Mouse (Mus musculus): ENCODE measurements at regions not wholly inside any gene's neighbourhood (a gene's known extent, or its start where the extent isn't known, plus 50 kb on each side); places are given as distances from the start of the nearest gene placed in this dataset.

DNA sequence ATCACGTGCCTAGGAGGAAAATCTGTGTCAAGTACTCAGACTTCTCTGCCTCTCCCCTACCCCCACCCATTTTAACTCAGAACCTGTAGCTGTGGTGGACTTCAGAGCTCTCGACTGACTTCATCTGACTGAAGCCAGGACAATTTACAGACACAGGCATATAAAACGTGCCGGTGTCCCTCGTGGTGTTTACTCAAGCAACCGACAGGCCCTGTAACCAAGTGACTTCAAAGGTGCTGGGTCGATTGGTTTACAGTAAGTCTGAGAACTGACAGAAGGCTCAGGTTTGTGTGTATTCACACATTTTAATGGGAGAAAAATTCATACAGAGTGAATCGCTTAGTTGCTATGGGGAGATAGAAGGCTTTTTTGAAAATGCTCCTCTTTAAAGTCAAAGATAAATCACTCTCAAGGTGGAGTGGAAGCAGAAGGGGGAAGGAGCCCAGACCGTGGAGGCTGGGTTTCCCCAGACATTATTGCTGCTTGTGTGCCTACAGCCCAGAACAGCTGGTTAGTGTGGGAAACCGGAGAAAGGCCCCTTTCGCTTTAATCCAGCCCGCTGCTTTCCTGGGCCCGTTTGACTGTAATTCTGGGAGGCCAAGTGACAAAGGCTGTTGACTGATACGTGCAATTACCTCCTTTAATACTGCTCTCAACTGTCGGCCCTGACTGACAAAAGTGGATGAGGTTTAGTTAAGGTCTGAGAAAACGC is 218.6 kb downstream of the Sox2 start:
- DNase-seq (ENCODE audit: low read depth, low spot score): no peak

DNA sequence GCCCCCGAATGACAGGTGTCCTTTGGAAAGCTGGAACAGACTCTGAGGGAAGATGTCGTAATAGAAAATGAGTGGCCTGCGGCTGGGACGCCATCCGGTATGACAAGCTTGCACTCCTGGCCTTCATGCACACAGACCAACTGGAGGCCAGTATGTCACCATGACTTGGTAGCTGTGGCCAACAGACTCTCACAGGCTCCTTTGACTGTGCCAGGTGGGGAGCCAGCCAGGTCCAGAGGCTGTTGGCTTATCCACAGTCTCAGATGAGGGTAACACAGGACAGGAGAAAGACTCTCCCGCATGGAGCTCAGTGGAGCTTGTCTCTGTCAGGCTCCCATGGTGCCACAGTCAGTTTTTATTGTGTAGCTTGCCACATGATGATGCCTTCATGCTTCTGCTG is 219.7 kb downstream of the Sox2 start:
- DNase-seq (ENCODE audit: low read depth, low spot score): no peak

DNA sequence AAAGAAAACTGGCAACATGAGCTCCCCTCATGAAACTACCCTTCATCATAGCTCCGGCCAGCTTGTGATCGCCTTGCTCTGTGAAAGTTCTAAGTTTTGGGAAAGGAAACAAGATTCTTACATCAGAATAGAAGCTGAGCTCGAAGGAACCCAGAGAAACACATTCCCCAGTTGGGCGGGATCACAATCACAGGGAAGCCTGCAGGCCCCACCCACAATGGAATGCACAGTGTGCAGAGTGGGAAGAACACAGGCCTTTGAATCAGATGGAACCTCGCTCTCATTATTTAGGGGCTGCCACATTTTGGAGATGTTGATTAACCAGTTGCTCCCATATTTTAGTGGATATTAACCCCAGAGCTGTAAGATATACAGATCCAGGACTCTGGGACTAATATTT is 234.9 kb downstream of the Sox2 start:
- no peak for DNase-seq (ENCODE audit: low read depth, low spot score)

DNA sequence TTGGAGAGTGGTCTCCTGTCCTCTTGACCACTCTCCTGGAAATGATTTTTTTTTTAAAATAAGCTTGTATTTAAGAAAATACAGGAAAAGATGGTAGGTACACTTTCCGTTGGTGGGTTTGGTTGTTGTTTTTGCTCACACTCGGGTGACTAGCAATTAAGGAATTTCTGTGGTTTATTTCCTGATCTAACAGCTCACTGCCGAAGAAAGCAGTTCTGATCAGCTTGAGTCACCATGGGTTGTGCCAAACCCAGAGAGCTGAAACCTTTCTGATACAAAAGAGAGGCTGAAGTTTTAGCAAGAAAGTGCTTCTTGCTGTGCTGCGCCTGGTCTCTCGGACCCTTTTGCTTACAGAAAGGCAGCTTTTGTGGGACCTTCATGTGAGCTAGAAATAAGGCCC is 243.2 kb downstream of the Sox2 start:
- DNase-seq (ENCODE audit: low read depth, low spot score): no peak

DNA sequence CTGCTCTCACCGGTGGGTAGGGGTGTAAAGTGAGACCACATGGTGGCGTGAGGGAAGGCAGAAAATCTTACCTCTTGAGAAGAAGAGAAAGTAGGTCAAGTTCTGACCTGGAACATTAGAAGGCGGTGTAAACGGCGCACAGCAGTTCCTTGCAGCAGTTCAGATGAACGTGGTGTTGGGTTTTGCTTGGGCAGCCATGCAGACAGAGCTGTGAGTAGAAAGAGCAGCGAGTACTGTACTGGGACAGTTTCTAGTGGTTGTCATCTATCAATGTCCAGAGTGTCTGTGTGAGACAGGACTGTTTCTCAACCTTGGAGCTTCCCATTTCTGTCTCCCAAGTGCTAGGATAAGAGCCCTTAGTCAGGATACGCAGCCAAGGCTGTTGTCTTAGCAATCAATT is 252.9 kb downstream of the Sox2 start:
- no peak for DNase-seq (ENCODE audit: low read depth, low spot score)

DNA sequence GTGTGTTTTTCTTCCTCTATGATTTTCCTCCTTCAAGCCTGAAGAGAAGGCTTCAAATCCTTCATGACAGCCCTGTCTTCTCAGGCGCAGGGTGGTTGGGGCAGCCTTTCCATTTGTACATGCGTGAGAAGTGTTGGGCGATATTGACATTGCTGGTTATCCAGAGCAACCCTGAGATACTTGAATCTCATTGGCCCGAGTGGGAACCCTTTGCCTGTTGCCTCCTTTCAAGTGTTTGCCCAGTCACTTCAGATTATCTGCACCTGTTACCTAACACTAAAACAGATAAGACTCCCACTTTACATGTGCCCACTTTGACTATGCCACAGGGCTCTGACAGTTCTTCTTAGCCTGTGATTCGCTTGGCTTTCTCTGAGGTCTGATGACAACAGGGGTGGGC is 258.3 kb downstream of the Sox2 start:
- no peak for DNase-seq (ENCODE audit: low read depth, low spot score)

DNA sequence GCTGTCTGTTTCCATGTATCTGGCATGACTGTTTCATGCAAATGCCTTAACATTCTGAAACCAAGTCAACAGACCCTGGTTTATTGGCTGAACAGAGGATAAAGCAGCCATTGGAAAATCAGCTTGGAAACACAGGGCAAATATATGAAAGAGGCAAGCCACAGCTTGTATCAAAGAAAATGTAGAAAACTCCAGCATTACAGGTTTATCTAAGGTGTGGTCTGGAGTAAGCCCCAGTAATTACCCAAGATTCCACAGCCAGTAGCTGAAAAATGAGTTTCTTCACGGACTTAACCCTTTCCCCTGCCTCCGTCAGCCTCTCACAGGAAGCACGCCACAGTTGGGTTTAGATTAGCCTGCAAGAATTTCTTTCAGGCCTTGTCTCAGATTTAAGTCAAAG is 259.1 kb downstream of the Sox2 start:
- no peak for DNase-seq (ENCODE audit: low read depth, low spot score)

DNA sequence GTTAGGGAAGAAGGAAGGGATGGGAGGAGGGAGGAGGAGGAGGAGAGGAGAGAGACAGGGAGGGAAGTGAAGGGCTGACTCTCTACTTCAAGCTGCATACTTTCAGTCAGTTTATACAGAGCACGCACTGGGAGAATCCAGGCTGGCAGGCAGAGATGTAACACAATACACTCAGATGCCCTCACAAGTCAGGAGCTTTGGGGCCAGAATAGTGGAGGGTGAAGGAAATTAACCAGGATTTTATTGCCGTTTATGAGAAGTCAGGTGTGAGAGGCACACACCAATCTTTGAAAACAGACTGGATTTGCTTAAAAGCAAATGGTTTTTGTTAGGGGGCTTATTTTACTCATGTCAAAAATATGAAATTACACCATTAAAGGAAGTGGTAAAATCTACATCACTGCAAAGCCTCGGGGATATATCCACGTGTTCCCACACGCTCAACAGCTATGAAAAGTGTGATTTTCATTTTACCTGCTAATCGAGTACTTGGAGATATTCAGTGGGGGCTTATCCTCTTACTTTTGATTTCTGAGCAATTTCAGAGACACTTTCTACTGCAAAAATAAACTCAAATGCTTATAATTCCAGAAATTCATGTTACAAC is 268.2 kb downstream of the Sox2 start:
- DNase-seq (ENCODE audit: low read depth, low spot score): no peak

DNA sequence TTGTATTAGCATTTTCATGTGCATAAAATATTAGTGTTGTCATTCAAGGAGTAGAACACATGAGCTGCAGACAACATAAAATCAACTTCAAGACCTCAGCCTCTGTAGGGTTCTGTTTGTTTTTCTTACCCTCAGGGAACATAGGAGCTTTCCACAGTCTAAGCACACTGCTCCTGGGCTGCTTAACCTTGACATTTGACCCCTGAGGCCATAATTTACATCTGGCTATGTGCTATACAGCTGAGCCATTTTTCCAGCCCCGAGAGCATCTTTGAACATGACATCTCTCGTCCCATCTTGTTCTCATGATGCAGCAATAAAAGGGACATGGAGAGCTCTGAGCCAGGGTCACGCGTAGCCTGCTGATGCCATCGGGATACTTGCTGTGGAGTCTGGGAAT is 270.3 kb downstream of the Sox2 start:
- no peak for DNase-seq (ENCODE audit: low read depth, low spot score)

DNA sequence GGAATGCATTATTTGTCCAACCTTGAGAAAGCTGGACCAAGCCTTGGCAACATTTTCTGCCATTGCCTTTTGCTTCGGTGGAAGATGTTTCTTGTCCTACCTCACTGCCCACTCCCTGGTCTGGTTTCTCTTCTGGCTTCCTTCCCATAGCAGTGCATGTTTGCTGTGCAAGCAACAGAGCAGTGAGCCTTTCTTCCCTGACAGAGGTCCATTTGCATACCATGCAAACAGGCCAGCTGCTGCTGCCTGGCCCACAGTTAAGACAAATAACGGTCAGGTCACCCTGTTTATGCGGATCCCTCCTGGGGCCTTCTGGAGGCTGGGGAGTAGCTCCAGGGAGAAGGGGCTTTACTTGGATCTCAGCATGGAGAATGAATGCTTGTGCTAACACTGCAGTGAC is 299.7 kb downstream of the Sox2 start:
- no peak for DNase-seq (ENCODE audit: low read depth, low spot score)

DNA sequence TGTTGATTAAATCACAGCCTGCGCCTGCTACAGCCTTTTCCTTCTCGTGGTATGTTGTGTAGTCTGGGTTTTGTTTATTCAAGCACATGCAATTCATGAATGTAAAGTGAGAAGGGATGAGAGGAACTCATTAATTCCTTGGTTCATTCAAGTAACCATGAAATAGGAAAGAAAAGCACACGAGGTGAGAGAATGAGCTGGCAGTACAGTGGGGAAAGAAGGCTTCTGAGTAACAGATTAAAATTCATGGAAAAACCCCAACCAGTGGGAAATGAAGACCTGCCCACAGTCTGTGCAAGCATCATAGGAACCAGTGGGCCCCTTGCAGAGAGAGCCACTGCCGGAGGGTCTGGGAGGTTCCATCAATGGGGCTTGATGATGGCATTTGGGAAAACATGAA is 306.0 kb downstream of the Sox2 start:
- DNase-seq (ENCODE audit: low read depth, low spot score): no peak

DNA sequence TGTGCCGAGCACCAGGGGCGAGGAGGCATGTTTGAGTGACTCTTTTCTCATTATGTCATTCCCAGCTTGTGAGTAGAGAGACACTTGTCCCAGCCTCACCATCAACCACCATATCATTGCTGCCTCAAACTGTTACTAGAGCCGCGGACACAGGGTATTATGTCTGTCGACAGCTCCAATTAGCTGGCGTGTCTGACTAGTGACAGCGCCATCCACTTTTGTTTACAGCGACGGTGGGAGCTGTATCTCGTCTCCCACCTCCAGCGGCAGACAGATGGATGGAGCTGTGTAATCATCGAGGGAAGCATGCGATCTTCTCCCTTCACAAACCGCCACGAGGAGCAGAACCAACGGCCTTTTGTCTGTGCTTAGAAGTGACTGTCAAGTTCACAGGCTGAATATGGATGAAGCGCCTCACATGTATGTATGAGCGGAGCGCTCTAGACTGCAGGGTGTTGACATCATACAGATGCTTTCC is 308.9 kb downstream of the Sox2 start:
- no peak for DNase-seq (ENCODE audit: low read depth, low spot score)

DNA sequence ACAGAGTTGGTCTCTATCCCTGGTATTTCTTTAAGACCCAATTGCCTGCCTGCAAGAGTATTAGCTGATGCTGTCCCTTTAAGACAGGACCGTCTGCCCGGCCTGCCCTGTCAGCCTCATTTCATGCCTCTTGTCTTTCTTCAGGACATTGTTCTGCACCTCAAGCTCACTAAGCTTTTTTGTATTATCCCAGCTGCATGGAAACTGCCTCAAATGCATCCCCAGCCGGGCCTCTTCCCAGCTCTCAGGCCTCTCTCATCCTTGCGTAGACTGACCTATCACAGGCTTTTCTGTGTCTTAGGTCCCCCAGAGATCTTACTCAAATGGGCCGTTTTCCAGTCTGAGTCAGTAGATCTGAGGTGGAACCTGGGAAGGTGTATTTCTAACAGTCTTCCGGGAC is 316.2 kb downstream of the Sox2 start:
- DNase-seq (ENCODE audit: low read depth, low spot score): no peak

DNA sequence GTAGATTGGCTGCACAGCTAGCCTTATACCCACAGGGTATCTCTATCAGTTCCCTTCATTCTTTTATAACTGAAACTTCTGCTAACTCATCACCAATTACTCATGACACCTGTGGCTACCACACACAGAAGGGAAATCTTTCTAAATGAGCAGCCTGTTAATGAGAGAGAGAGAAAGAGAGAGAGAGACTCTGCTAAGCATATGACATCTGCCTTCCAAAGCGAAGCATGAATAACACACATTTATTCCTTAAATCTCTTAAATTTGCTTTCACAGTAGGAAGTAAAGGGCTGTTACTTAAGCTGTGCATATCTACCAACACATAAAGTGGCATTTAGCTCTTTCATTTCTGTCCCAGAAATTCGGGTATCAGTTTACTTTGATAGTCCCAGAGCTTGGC is 317.7 kb downstream of the Sox2 start:
- DNase-seq (ENCODE audit: low read depth, low spot score): no peak

DNA sequence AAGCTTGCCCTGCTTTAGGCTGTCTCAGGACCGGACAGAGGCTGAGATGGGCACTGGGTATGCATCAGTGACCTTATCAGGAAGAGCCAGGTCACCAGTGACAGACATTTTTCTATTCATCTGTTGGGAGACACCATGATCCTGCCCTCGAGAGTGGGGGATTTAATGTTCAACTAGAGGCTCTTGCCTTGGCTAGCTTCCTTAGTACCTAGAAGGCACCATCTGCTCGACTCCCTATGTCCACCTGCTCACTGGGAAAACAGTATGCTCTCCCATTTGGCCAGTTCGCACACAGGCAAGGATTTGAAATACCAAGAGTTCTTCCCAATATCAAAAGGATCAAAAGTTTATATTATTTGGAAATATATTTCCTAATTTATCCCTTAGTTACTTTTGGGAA is 321.3 kb downstream of the Sox2 start:
- DNase-seq (ENCODE audit: low read depth, low spot score): no peak

DNA sequence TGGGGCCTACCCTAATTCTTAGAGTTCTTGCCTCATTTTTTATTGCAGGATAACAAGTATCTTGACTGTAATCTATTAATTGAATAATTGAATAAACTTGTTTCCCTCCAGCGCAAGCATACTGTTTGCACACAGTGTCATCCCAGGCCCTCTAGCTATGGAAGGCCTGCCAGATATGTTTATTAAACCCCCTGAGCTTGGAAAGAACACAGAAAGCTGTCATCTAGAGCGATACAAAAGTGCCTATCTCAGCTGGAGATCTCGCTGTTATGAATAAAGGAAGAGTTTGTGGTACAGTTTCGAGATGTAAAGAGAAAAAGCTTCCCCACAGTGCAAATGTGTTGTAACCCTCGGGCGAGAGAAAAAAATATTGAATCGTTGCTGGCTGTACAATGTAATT is 324.2 kb downstream of the Sox2 start:
- no peak for DNase-seq (ENCODE audit: low read depth, low spot score)
